12 mouse cellular contexts compared by ENCODE assay signal in genomic region chr17:4281451-4281850, GRCm38 (mm10).
"Had no signal": no experiment of that assay in that cellular context is flagged by ENCODE, and none has a peak within 500 bp of the region (broad histone marks: within the 10 kb centered on the region; RNA-seq: fewer than 3 reads in every experiment).

No protein-coding gene starts in this region.

- DNase-seq: retina, postnatal 1 day; right cerebral cortex, adult 18-20 months; right cerebral cortex, postnatal 14 days; right cerebral cortex, postnatal 25 days; right cerebral cortex, postnatal 4 days; spleen, adult 18-20 months; thymus, adult 18-20 months; thymus, adult 2 months; thymus, postnatal 14 days; thymus, postnatal 25 days; thymus, postnatal 36 days; thymus, postnatal 4 days had no signal
